Mouse (Mus musculus) adrenal gland, postnatal 4 days (tissue): ENCODE measurements around the gene Map4k1. TPM values are rescaled to one million over a fixed set of nuclear protein-coding genes. Genes with fewer than 3 reads are reported as not detected.

Experiments used
- DNase-seq, 2 experiments: peaks; one replicate each; pipeline ENCODE4 v3.0.0; 2021 to 2022; ENCODE audit warnings: low spot score in 2 of 2, mixed read lengths in 2 of 2
- long read RNA-seq, 2 experiments: library from polyadenylated mRNA; stranded (forward); transcript quantifications; one replicate each; pipeline ENCODE4 v2.0.0; 2021
- total RNA-seq, 2 experiments: library from RNA; stranded (reverse); gene quantifications; 2 replicates each; pipeline ENCODE4 v1.2.3; 2021

The Map4k1 gene
- total RNA-seq, result 1 to 10 TPM; 2.5 to 3.6 TPM
- long read RNA-seq, experiment 1, partial matches to known transcripts, result 1 of 2 reads
- long read RNA-seq, experiment 1, other reads (novel, unspliced or antisense), result 1 of 2 reads
- long read RNA-seq, experiment 2, partial matches to known transcripts, result 3 of 3 reads
- long read RNA-seq, experiment 2, other reads (novel, unspliced or antisense), result 0 of 3 reads

- DNase-seq, result peak; percentile 78 to 93
These were observed at the start of gene Map4k1, which contains the start of gene Eif3k for GRCm38 (mm10) chr7:28981651-28982273. Gene Map4k1 (plus strand): TSS chr7:28982050. Gene Eif3k (minus strand): TSS chr7:28981864.

GRCm38 (mm10) chr7:28932421-28933041 lies 49.3 kb upstream of the Map4k1 start:
- no peak for DNase-seq

GRCm38 (mm10) chr7:28933825-28934224 lies 48.0 kb upstream of the Map4k1 start:
- no peak for DNase-seq

- DNase-seq, result no peak
These were observed 45.1 kb upstream of the Map4k1 start for GRCm38 (mm10) chr7:28936787-28937186.

- no peak for DNase-seq
These were observed 43.2 kb upstream of the Map4k1 start for GRCm38 (mm10) chr7:28938654-28939053.

- DNase-seq, result no peak
These were observed 42.2 kb upstream of the Map4k1 start for GRCm38 (mm10) chr7:28939418-28940183.

GRCm38 (mm10) chr7:28941129-28941528 lies 40.7 kb upstream of the Map4k1 start:
- no peak for DNase-seq

- DNase-seq, result no peak
These were observed 40.3 kb upstream of the Map4k1 start for GRCm38 (mm10) chr7:28941542-28941941.

GRCm38 (mm10) chr7:28943451-28944180 lies 38.2 kb upstream of the Map4k1 start:
- DNase-seq, result no peak

- no peak for DNase-seq
These were observed 37.0 kb upstream of the Map4k1 start for GRCm38 (mm10) chr7:28944756-28945415.

GRCm38 (mm10) chr7:28945416-28946270 lies 36.2 kb upstream of the Map4k1 start:
- no peak for DNase-seq

GRCm38 (mm10) chr7:28946271-28946610 lies 35.6 kb upstream of the Map4k1 start:
- no peak for DNase-seq

- DNase-seq, result no peak
These were observed 33.1 kb upstream of the Map4k1 start for GRCm38 (mm10) chr7:28948746-28949145.

GRCm38 (mm10) chr7:28949298-28949697 lies 32.6 kb upstream of the Map4k1 start:
- DNase-seq, result no peak

GRCm38 (mm10) chr7:28950346-28951037 lies 31.4 kb upstream of the Map4k1 start:
- DNase-seq, result no peak

GRCm38 (mm10) chr7:28951764-28952163 lies 30.1 kb upstream of the Map4k1 start:
- DNase-seq, result no peak

GRCm38 (mm10) chr7:28952786-28953185 lies 29.1 kb upstream of the Map4k1 start:
- DNase-seq, result no peak

- no peak for DNase-seq
These were observed 28.1 kb upstream of the Map4k1 start for GRCm38 (mm10) chr7:28953476-28954376.
